Mouse (Mus musculus) heart, embryonic 11.5 days (tissue): Measurements from ENCODE around the gene Nubp2. TPM values are rescaled to one million over a fixed set of nuclear protein-coding genes. Genes with fewer than 3 reads are reported as not detected.

ENCODE experiments used
- ATAC-seq: fragments of 200-750 bp; cut with Nextera tagmentation; replicated peaks from 2 replicates; pipeline ENCODE4 v1.8.0; 2017; ENCODE audit warnings: moderate library complexity; ENCODE audit not compliant: insufficient number of reproducible peaks, low FRiP score, low TSS enrichment
- H3K27ac ChIP-seq: fragments of 300-500 bp; sonication (generic); 2 replicates; pipeline ENCODE4 v1.5.1; 2014; ENCODE audit warnings: mild to moderate bottlenecking, low read depth, low read length
- H3K27me3 ChIP-seq: fragments of 300-500 bp; sonication (generic); 2 replicates; pipeline ENCODE4 v1.6.1; 2014; ENCODE audit warnings: mild to moderate bottlenecking, low read length, mixed read lengths; ENCODE audit not compliant: control insufficient read depth, insufficient read depth
- H3K36me3 ChIP-seq: fragments of 300-500 bp; sonication (generic); 2 replicates; pipeline ENCODE4 v1.6.1; 2014; ENCODE audit warnings: mild to moderate bottlenecking, low read length, moderate library complexity, mixed read lengths; ENCODE audit not compliant: control insufficient read depth, insufficient read depth
- H3K4me1 ChIP-seq: fragments of 300-500 bp; sonication (generic); 2 replicates; pipeline ENCODE4 v1.6.1; 2014; ENCODE audit warnings: low read length; ENCODE audit not compliant: control insufficient read depth, insufficient read depth
- H3K4me2 ChIP-seq: fragments of 300-500 bp; sonication (generic); 2 replicates; pipeline ENCODE4 v1.6.1; 2014; ENCODE audit warnings: mild to moderate bottlenecking, moderate library complexity
- H3K4me3 ChIP-seq: fragments of 300-500 bp; sonication (generic); 2 replicates; pipeline ENCODE4 v1.5.1; 2014; ENCODE audit warnings: low read depth, low read length
- H3K9ac ChIP-seq: fragments of 300-500 bp; sonication (generic); 2 replicates; pipeline ENCODE4 v1.6.1; 2014; ENCODE audit warnings: mild to moderate bottlenecking, low read depth, low read length, moderate library complexity
- H3K9me3 ChIP-seq: fragments of 300-500 bp; sonication (generic); replicated peaks from 2 replicates; pipeline ENCODE4 v1.6.1; 2016; ENCODE audit warnings: low read length; ENCODE audit not compliant: control insufficient read depth
- WGBS: fragments of 180-500 bp; shearing (Covaris S2); extraction: QIAGEN DNeasy Blood & Tissue Kit; methylation state at CpG from one replicate; pipeline ENCODE4 v1.1.7; 2014; ENCODE audit not compliant: insufficient replicate concordance; 5-methylcytosine and 5-hydroxymethylcytosine counted together
- polyA plus RNA-seq: library from polyadenylated mRNA; unstranded; fragments of >200 nt; fragmentation: Nextera tagmentation; extraction: Ambion mirVana; gene quantifications from 2 replicates; pipeline ENCODE4 v1.2.1, GENCODE M21; 2014

The Nubp2 gene
- polyA plus RNA-seq, 1 experiment from 2014 or later: 42.3 TPM

- WGBS: 77% methylated on average over 8 of the region's 8 CpGs
- H3K9ac ChIP-seq: no peak overlapping the region
Observed at GRCm38 (mm10) chr17:24878531-24878930, 7.6 kb downstream of the Nubp2 start.

GRCm38 (mm10) chr17:24878117-24878397 is 8.1 kb downstream of the Nubp2 start:
- ATAC-seq: no peak
- no peak overlapping the region for H3K27ac ChIP-seq
- no peak overlapping the region for H3K4me2 ChIP-seq

More at GRCm38 (mm10) chr17:24878531-24878930, 7.6 kb downstream of the Nubp2 start:
- Histone ChIP-seq H3K4me1 (no peaks in the 10 kb centered on the region), H3K9me3 (no peaks in the 10 kb centered on the region), H3K27ac (no peak overlapping the region), H3K4me2 (no peak overlapping the region), H3K36me3 (peaks cover 3% of the 10 kb centered on the region; the same call in 1 of the 2 replicates), H3K27me3 (no peaks in the 10 kb centered on the region), H3K4me3 (no peak overlapping the region)
- ATAC-seq: no peak

GRCm38 (mm10) chr17:24877336-24878116 is 8.6 kb downstream of the Nubp2 start:
- Histone ChIP-seq H3K27me3 (no peaks in the 10 kb centered on the region), H3K27ac (no peak overlapping the region), H3K4me3 (no peak overlapping the region), H3K4me2 (no peak overlapping the region), H3K36me3 (peaks cover under 1% of the 10 kb centered on the region; the same call in 1 of the 2 replicates), H3K9me3 (no peaks in the 10 kb centered on the region), H3K9ac (no peak overlapping the region), H3K4me1 (no peaks in the 10 kb centered on the region)
- 63% methylated on average over 10 of the region's 10 CpGs for WGBS
- ATAC-seq: 0 out of 2 replicates have a peak, but pooled peaks have one; percentile 31

More at GRCm38 (mm10) chr17:24878117-24878397, 8.1 kb downstream of the Nubp2 start:
- no peaks in the 10 kb centered on the region for H3K4me1 ChIP-seq
- H3K36me3 ChIP-seq: peaks cover 3% of the 10 kb centered on the region; the same call in 1 of the 2 replicates
- no peaks in the 10 kb centered on the region for H3K9me3 ChIP-seq
- WGBS: 38% methylated on average over 5 of the region's 5 CpGs
- no peak overlapping the region for H3K9ac ChIP-seq
- no peaks in the 10 kb centered on the region for H3K27me3 ChIP-seq
- H3K4me3 ChIP-seq: no peak overlapping the region

GRCm38 (mm10) chr17:24874989-24875388 is 11.2 kb downstream of the Nubp2 start:
- H3K9ac ChIP-seq: no peak overlapping the region
- H3K27ac ChIP-seq: no peak overlapping the region
- no peaks in the 10 kb centered on the region for H3K27me3 ChIP-seq
- no peaks in the 10 kb centered on the region for H3K36me3 ChIP-seq
- H3K4me3 ChIP-seq: no peak overlapping the region
- no peaks in the 10 kb centered on the region for H3K9me3 ChIP-seq
- ATAC-seq: no peak
- 79% methylated on average over 8 of the region's 8 CpGs for WGBS
- no peaks in the 10 kb centered on the region for H3K4me1 ChIP-seq
- H3K4me2 ChIP-seq: no peak overlapping the region

- H3K4me3 ChIP-seq: no peak overlapping the region
- H3K27me3 ChIP-seq: no peaks in the 10 kb centered on the region
- 50% methylated on average over 1 of the region's 1 CpGs for WGBS
- no peak overlapping the region for H3K9ac ChIP-seq
- H3K36me3 ChIP-seq: no peaks in the 10 kb centered on the region
- ATAC-seq: no peak
- no peak overlapping the region for H3K4me2 ChIP-seq
- H3K9me3 ChIP-seq: no peaks in the 10 kb centered on the region
- no peaks in the 10 kb centered on the region for H3K4me1 ChIP-seq
- H3K27ac ChIP-seq: no peak overlapping the region
Observed at GRCm38 (mm10) chr17:24874405-24874745, 11.8 kb downstream of the Nubp2 start.

GRCm38 (mm10) chr17:24873695-24874404 is 12.3 kb downstream of the Nubp2 start:
- Histone ChIP-seq H3K27me3 (no peaks in the 10 kb centered on the region), H3K4me2 (no peak overlapping the region), H3K36me3 (no peaks in the 10 kb centered on the region), H3K4me3 (no peak overlapping the region), H3K9ac (no peak overlapping the region), H3K4me1 (no peaks in the 10 kb centered on the region), H3K9me3 (no peaks in the 10 kb centered on the region), H3K27ac (no peak overlapping the region)
- WGBS: 39% methylated on average over 4 of the region's 4 CpGs
- no peak for ATAC-seq

- H3K9me3 ChIP-seq: no peaks in the 10 kb centered on the region
- no peak for ATAC-seq
- WGBS: 87% methylated on average over 10 of the region's 10 CpGs
- H3K4me3 ChIP-seq: no peak overlapping the region
- H3K4me2 ChIP-seq: no peak overlapping the region
- H3K27me3 ChIP-seq: no peaks in the 10 kb centered on the region
- H3K36me3 ChIP-seq: no peaks in the 10 kb centered on the region
- no peak overlapping the region for H3K27ac ChIP-seq
- no peaks in the 10 kb centered on the region for H3K4me1 ChIP-seq
- no peak overlapping the region for H3K9ac ChIP-seq
Observed at GRCm38 (mm10) chr17:24867914-24868313, 18.2 kb downstream of the Nubp2 start.

GRCm38 (mm10) chr17:24865776-24866175 is 20.4 kb downstream of the Nubp2 start, which contains the start of gene Igfals:
TSS of gene Igfals (plus strand) at chr17:24865997.
- WGBS: 89% methylated on average over 8 of the region's 8 CpGs
- H3K4me1 ChIP-seq: no peaks in the 10 kb centered on the region
- no peaks in the 10 kb centered on the region for H3K9me3 ChIP-seq
- H3K9ac ChIP-seq: no peak within 1 kb of the TSS
- H3K27me3 ChIP-seq: no peaks in the 10 kb centered on the region
- H3K36me3 ChIP-seq: no peaks in the 10 kb centered on the region
- H3K27ac ChIP-seq: no peak within 1 kb of the TSS
- no peak within 1 kb of the TSS for H3K4me2 ChIP-seq
- H3K4me3 ChIP-seq: no peak within 1 kb of the TSS
- ATAC-seq: no peak
